Mouse (Mus musculus): ENCODE data around the gene Pam.

The Pam gene

DNA sequence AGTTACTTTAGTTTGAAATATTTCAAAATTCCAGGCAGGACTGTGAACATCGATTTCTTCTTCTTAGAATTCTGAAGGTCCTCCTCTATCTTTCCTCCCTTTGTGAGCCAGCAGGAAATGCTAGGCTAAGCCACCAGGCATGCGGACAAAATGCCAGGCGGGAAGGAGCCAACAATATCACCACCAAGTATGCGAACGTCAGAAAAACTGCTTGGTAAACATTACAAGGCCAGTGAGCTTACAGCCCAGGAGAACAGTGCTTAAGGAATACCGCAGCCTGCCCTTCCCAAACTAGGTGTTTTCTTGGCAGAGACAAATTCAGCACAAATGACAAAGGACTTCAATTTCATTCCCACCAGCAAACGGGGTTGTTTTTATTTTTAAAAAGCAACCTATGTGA lies 15.8 kb downstream of the Pam start:
- DNase-seq (ENCODE audit: low read depth, low spot score), result no peak

- no peak for DNase-seq (ENCODE audit: low read depth, low spot score)
Measured at GRCm38 (mm10) chr1:98078735-98079134, 16.7 kb downstream of the Pam start.

DNA sequence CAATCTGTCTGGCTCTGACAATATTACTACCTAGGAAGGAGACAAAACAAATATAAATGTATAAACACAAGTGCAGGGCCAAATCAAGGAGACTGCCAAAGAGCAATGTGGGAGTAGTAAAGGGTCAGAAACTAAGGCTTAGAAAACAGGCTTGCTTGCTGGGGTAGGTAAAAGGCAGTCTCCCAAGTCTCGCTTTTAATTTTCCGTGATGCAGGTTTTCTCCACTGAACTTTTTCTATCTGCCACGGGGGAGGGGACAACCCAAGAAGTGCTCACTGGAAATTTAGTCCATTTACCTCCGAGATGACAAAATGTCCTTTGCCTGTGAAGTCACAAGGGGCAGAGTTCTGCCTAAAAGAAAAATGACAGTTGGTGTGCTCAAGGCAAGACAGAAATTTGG lies 21.6 kb downstream of the Pam start:
- no peak for DNase-seq (ENCODE audit: low read depth, low spot score)

DNA sequence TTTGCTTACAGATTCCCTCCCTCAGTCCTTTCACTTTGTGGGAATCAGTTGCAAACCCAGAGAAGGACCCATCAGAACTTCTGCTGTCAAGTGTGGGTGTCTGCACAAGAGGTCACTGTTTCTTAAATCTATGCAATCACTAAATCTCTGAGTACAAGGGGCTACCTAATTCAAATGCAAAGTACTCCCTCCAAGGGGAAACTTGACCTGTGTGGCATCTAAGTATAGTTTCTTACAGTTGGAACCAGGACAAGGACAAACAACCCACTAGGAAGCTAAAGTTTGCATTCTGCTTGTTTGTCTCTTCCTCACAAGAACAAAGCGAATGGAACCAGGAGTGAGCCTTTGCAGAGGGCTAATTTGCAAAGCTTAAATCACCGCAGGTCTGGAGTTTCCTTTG lies 22.3 kb downstream of the Pam start:
- no peak for DNase-seq (ENCODE audit: low read depth, low spot score)

GRCm38 (mm10) chr1:98072045-98072444 lies 23.4 kb downstream of the Pam start:
- no peak for DNase-seq (ENCODE audit: low read depth, low spot score)

DNA sequence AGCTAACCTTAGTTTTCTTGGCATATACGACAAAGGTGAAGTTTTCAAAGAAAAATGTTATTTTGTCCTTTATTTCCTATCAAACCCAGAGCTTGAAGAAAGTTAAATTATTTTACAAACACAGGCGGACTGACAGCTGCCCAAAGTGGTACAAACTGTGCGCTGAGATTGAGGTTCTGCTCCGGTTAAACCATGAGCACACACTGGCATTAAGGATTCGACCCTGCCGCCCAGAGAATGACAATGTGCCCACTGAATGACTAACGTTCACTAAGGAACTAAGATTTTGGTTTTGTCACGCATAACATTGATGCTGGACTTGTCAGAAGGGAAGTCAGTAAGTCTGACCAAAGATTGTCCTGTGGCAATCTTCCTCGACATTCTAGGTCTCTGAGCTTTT lies 24.0 kb downstream of the Pam start:
- no peak for DNase-seq (ENCODE audit: low read depth, low spot score)

DNA sequence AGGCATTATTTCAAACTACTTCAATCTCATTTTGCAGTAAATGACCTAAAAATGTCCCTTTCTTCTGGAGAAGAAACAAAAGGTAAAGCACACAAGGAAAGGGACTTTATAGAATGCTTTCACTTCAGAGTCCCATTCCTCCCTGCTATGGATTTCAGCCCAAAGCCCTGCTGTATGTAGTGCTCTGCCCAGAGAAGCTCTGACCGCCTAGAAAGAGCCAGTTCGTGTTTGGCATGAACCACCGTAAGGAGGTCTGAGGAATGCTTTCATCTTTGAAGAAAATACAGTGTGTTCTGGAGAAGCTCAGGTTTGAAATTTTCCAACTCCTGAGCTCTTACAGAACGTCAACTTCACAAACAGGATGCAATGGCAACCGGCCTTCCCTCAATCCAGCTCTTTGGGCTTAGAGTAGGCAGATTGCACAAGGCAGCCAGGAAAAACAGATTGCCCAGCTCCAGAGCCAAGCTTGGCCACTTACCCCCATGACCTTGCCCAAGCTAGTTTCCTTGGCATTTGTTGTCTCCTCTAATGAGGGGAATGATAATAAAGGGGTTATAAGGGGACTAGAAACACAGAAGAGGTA lies 24.6 kb downstream of the Pam start:
- DNase-seq (ENCODE audit: low read depth, low spot score), result no peak

- DNase-seq (ENCODE audit: low read depth, low spot score), result no peak
Measured at GRCm38 (mm10) chr1:98068177-98068576, 27.3 kb downstream of the Pam start.

GRCm38 (mm10) chr1:98062074-98062473 lies 33.4 kb downstream of the Pam start:
- DNase-seq (ENCODE audit: low read depth, low spot score), result no peak

- DNase-seq (ENCODE audit: low read depth, low spot score), result no peak
Measured at GRCm38 (mm10) chr1:98059401-98059800, 36.0 kb downstream of the Pam start.

DNA sequence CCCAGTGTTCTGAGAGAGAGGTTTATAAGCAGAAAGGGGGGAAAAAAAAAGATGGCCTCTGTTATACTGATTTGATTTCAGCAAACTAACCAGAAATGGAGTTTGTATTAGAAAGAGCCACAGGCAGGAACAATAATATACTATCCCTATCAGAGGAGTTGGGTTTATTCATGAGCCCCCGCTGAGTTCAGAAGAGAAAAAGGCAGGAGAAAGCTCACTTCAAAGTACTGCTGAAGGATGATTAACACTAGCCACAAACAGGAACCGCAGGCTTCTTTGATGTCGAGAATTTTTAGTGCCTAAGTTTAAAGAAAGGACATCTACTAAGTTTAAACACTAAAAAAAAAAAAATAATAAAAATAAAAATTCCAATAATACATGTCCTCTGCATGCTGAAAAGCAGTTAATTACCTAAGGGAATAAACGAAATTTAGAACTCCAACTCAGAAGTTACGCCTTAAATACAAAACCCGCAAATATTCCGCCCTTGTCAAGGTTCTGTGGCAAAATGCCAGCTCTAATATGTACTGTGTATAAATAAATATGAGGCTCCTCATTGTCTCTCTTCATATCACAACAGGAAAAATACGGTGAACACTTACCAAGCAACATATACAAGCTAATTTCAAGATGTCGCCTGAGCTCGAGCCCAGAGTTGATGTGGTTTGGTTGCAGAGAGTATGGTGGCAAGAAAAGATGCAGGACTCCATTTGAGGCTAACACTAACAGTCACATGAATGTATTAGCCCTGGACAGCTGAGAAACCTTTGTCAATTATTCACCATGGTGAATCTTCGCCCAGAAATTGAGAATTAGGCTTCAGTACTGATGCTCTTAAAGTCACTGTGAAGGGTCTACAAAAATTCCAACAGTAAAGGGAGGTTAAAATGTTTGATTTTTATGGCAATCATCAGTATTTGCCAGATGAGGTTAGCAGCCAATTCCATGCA lies 38.2 kb downstream of the Pam start:
- no peak for DNase-seq (ENCODE audit: low read depth, low spot score)

- DNase-seq (ENCODE audit: low read depth, low spot score), result no peak
Measured at GRCm38 (mm10) chr1:98056277-98056676, 39.2 kb downstream of the Pam start.

DNA sequence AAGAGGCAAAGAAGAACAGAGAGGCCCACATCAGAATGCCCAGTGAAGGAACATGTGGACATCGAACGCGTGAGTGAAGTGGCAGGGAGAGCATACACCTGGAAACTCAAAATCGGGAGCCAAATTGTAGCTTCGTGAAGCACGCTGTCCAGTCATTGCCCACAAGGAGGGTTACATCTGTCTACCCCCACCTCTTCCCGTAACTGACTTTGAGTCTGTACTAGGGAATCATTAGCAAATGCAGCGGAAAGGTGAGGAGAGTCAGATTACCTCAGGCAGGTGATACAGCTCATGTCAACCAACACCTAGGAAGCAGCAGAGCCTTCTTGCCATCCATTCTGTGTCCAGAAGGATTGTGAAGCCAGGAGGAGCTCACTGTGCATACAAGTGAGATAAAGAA lies 39.9 kb downstream of the Pam start:
- no peak for DNase-seq (ENCODE audit: low read depth, low spot score)

DNA sequence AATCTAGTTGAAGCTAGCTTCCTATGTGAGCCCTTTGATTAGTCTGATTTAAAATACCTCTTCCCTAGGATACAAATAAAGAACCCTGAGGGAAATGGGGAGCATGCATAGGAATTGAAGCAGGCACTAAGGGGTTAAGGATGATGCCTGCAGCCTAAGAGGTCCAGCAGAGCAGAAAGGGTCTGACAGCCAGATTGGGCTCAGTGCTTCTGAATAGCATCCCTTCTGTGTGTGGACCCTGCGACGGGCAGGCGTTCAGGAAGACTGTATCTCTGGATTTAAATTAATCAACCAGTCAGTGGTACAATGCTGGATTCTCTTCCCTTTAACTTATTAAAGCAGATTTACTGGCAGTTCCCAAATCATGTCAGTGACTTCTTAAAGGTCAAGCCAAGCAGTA lies 41.5 kb downstream of the Pam start:
- DNase-seq (ENCODE audit: low read depth, low spot score), result no peak

- DNase-seq (ENCODE audit: low read depth, low spot score), result no peak
Measured at GRCm38 (mm10) chr1:98053447-98053846, 42.0 kb downstream of the Pam start.

DNA sequence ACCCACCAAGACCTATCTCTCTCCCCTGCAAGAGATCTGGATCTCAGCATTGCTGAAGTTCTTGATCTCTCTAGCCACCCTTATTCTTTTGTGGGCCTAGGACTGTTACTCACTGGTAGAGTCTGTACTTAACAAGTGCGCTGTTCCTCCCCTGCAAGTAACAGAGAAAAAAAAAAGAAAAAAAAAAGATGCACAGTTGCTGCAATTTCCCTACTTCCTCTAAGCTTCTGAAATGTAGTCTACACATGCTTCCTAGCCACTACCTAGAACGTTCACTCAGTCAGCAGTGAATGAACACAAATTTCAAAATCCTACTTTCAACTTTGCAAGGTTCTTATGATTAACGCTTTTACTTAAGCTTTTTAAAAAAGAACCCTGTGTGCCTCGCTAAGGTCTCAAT lies 42.7 kb downstream of the Pam start:
- DNase-seq (ENCODE audit: low read depth, low spot score), result no peak

- no peak for DNase-seq (ENCODE audit: low read depth, low spot score)
Measured at GRCm38 (mm10) chr1:98051039-98051438, 44.4 kb downstream of the Pam start.

DNA sequence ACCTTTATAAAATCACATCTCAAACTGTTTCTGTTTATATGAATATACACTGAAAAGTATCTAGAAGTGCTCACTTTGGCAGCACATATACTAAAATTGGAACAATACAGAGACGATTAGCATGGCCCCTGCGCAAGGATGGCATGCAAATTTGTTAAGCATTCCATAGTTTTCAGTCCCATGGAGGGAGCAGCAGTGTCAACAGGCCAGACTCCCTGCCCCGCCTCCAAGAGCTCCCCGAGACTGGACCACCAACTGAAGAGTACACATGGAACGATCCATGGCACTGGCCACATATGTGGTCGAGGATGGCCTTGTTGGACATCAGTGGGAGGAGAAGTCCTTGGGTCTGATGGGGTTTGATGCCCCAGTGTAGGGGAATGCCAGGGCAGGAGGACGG lies 45.7 kb downstream of the Pam start:
- DNase-seq (ENCODE audit: low read depth, low spot score), result no peak

DNA sequence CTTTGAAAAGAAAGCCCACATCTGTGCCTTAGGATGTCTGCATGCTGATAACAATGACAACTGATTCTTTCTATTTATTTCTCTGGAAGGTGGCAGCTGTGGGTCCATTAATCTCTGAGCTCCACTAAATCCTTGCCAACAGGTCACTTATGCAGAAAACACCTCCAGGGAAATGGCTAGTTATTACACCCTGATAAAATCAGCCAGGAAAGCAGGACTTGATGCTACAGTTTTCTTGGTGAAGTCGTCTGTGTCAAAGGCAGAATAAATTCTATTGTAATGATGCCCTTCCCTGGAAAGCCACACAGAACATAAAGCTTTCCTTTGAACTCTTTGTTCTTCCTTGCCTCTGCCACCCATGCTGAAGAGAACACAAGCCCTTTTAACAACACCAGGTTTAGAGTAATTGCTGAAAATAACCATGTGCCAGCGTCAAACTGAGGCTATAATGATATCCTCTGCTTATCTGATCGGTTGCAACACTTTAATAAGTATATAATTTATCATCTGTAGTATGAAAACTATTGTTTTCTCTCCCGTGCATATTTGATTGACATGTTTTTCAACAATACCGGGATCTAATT lies 47.1 kb downstream of the Pam start:
- DNase-seq (ENCODE audit: low read depth, low spot score), result no peak

DNA sequence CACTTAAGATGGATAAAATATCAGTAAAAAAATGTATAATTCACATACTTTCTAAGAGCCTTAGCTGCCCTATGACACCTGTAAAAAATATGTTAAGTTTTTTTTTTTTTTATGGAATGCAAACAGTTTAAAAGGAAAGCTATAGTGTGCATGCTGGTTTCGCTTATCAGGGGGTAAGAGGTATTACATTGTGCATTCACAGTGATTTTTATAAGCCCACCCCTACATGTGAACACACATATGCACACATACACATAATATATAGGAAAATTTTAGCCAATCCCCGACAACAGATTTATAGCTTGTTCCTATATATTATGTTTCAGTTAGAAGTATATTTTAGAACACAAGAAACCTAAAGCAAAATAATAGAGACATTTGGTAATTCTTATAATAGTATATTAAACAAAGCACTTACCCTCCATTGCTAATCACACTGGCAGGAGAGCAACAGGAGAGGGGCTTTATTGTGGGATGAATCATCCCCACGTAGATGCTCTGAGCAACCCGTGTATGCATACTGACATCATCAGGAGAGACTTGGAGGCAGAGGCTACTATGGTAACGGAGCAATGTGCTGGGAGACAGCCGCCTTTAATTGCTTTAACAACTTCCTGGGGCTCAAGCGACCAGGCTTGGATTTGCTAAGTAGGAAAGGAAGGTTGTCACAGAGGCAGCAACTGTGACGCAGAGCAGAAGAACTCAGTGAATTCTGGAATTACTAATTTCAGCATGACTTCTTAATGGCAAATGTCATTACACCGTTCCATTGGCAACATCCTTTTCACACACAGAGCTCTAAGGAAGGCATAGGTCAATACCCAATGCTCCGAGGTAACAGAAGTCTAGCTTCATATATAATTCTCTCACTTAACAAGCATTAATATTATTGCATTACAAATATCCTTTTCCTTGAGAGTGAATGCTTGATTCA lies 47.9 kb downstream of the Pam start:
- DNase-seq (ENCODE audit: low read depth, low spot score), result peak; percentile 63

GRCm38 (mm10) chr1:98042425-98042824 lies 53.0 kb downstream of the Pam start:
- DNase-seq (ENCODE audit: low read depth, low spot score), result no peak

- DNase-seq (ENCODE audit: low read depth, low spot score), result no peak
Measured at GRCm38 (mm10) chr1:98038252-98038651, 57.2 kb downstream of the Pam start.
